Mouse (Mus musculus): ENCODE measurements at regions not wholly inside any gene's neighbourhood (a gene's known extent, or its start where the extent isn't known, plus 50 kb on each side); places are given as distances from the start of the nearest gene placed in this dataset.

GRCm38 (mm10) chr2:12614345-12614744 lies 195.1 kb upstream of the Mindy3 start:
- no peak for DNase-seq (ENCODE audit: low read depth, low spot score)

- no peak for DNase-seq (ENCODE audit: low read depth, low spot score)
These were observed 194.6 kb upstream of the Mindy3 start for GRCm38 (mm10) chr2:12613858-12614257.

GRCm38 (mm10) chr2:12582566-12582965 lies 163.3 kb upstream of the Mindy3 start:
- DNase-seq (ENCODE audit: low read depth, low spot score): no peak

GRCm38 (mm10) chr2:12557736-12558135 lies 138.5 kb upstream of the Mindy3 start:
- peak; percentile 75 for DNase-seq (ENCODE audit: low read depth, low spot score)

GRCm38 (mm10) chr2:12522411-12522810 lies 103.1 kb upstream of the Mindy3 start:
- DNase-seq (ENCODE audit: low read depth, low spot score): no peak

- DNase-seq (ENCODE audit: low read depth, low spot score): no peak
These were observed 102.5 kb upstream of the Mindy3 start for GRCm38 (mm10) chr2:12521744-12522143.

- DNase-seq (ENCODE audit: low read depth, low spot score): peak; percentile 53
These were observed 73.1 kb upstream of the Mindy3 start for GRCm38 (mm10) chr2:12492369-12492768.

- DNase-seq (ENCODE audit: low read depth, low spot score): no peak
These were observed 50.4 kb upstream of the Mindy3 start for GRCm38 (mm10) chr2:12469440-12470339.
